Mouse (Mus musculus): ENCODE results near the gene Pik3c2g. TPM values are rescaled to one million over a fixed set of nuclear protein-coding genes. Genes with fewer than 3 reads are reported as not detected.
A peak's percentile ranks its signal among the peaks of the same experiment; 100 is the strongest.

Gene Pik3c2g
- polyA plus RNA-seq, 1 experiment = not detected

- no peaks in the 10 kb centered on the region for H3K27me3 ChIP-seq (ENCODE audit: control insufficient read depth, insufficient read depth, insufficient read length)
- TF ChIP-seq CEBPB (IDR thresholded peaks at IDR 0.05; ENCODE audit: insufficient read depth, poor library complexity, severe bottlenecking) (no peak), MYOD1 (IDR thresholded peaks at IDR 0.05; ENCODE audit: control insufficient read depth in 1 of 3, insufficient read length in 2 of 3, low read depth in 2 of 3) (no peak), TCF3 (IDR thresholded peaks at IDR 0.05; ENCODE audit: insufficient read length, low read depth) (no peak), MYOG (IDR thresholded peaks at IDR 0.05; ENCODE audit: control insufficient read depth in 1 of 3, insufficient read depth in 1 of 3, insufficient read length in 2 of 3, low read depth in 2 of 3) (no peak), USF1 (IDR thresholded peaks at IDR 0.05; ENCODE audit: low read depth) (no peak), SRF (IDR thresholded peaks at IDR 0.05; ENCODE audit: control insufficient read depth, insufficient read length, low read depth) (no peak), TCF12 (IDR thresholded peaks at IDR 0.05; ENCODE audit: insufficient read depth, poor library complexity, severe bottlenecking) (no peak), MAX (IDR thresholded peaks at IDR 0.05; ENCODE audit: low read depth) (no peak), REST (IDR thresholded peaks at IDR 0.05; ENCODE audit: insufficient read depth, insufficient read length) (no peak), POLR2AphosphoS2 (IDR thresholded peaks at IDR 0.05; ENCODE audit: insufficient read length, low read depth) (no peak), E2F4 (IDR thresholded peaks at IDR 0.05; ENCODE audit: insufficient read depth) (no peak), POLR2A (IDR thresholded peaks at IDR 0.05; ENCODE audit: insufficient read length, low read depth) (no peak)
- peak overlapping the region; percentile 49 for H3K4me2 ChIP-seq (ENCODE audit: low read depth)
- H3ac ChIP-seq (ENCODE audit: control insufficient read depth, insufficient read length) = no peak overlapping the region
- no peaks in the 10 kb centered on the region for H3K36me3 ChIP-seq (ENCODE audit: control insufficient read depth, insufficient read depth)
- H3K79me2 ChIP-seq (ENCODE audit: control insufficient read depth, insufficient read depth) = no peaks in the 10 kb centered on the region
- no peak overlapping the region for H3K4me3 ChIP-seq
Observed at GRCm38 (mm10) chr6:139589291-139589690, 2.3 kb downstream of the Pik3c2g start.

- no peak overlapping the region for H3ac ChIP-seq (ENCODE audit: control insufficient read depth, insufficient read length)
- no peaks in the 10 kb centered on the region for H3K36me3 ChIP-seq (ENCODE audit: control insufficient read depth, insufficient read depth)
- H3K27me3 ChIP-seq (ENCODE audit: control insufficient read depth, insufficient read depth, insufficient read length) = no peaks in the 10 kb centered on the region
- H3K4me2 ChIP-seq (ENCODE audit: low read depth) = peak overlapping the region; percentile 49
- no peak overlapping the region for H3K4me3 ChIP-seq
- TF ChIP-seq REST (IDR thresholded peaks at IDR 0.05; ENCODE audit: insufficient read depth, insufficient read length) (no peak), MYOG (IDR thresholded peaks at IDR 0.05; ENCODE audit: control insufficient read depth in 1 of 3, insufficient read depth in 1 of 3, insufficient read length in 2 of 3, low read depth in 2 of 3) (no peak), USF1 (IDR thresholded peaks at IDR 0.05; ENCODE audit: low read depth) (no peak), MAX (IDR thresholded peaks at IDR 0.05; ENCODE audit: low read depth) (no peak)
- no peaks in the 10 kb centered on the region for H3K79me2 ChIP-seq (ENCODE audit: control insufficient read depth, insufficient read depth)
Observed at GRCm38 (mm10) chr6:139589854-139590253, 2.8 kb downstream of the Pik3c2g start.

- H3K79me2 ChIP-seq (ENCODE audit: control insufficient read depth, insufficient read depth) = no peaks in the 10 kb centered on the region
- no peak for TF ChIP-seq E2F4 (IDR thresholded peaks at IDR 0.05; ENCODE audit: insufficient read depth)
- TF ChIP-seq POLR2A (IDR thresholded peaks at IDR 0.05; ENCODE audit: insufficient read length, low read depth) = no peak
- no peak for TF ChIP-seq MYOD1 (IDR thresholded peaks at IDR 0.05; ENCODE audit: control insufficient read depth in 1 of 3, insufficient read length in 2 of 3, low read depth in 2 of 3)
- no peak for TF ChIP-seq MYOG (IDR thresholded peaks at IDR 0.05; ENCODE audit: control insufficient read depth in 1 of 3, insufficient read depth in 1 of 3, insufficient read length in 2 of 3, low read depth in 2 of 3)
- no peak for TF ChIP-seq MAX (IDR thresholded peaks at IDR 0.05; ENCODE audit: low read depth)
- no peak for TF ChIP-seq POLR2AphosphoS2 (IDR thresholded peaks at IDR 0.05; ENCODE audit: insufficient read length, low read depth)
- no peak for TF ChIP-seq TCF12 (IDR thresholded peaks at IDR 0.05; ENCODE audit: insufficient read depth, poor library complexity, severe bottlenecking)
- H3K4me2 ChIP-seq (ENCODE audit: low read depth) = no peak overlapping the region
- no peak overlapping the region for H3K4me3 ChIP-seq
- H3K36me3 ChIP-seq (ENCODE audit: control insufficient read depth, insufficient read depth) = no peaks in the 10 kb centered on the region
- no peaks in the 10 kb centered on the region for H3K27me3 ChIP-seq (ENCODE audit: control insufficient read depth, insufficient read depth, insufficient read length)
- H3ac ChIP-seq (ENCODE audit: control insufficient read depth, insufficient read length) = no peak overlapping the region
Observed at GRCm38 (mm10) chr6:139592081-139592480, 5.1 kb downstream of the Pik3c2g start.

GRCm38 (mm10) chr6:139596433-139596832, 9.4 kb downstream of the Pik3c2g start:
- no peak for TF ChIP-seq MAX (IDR thresholded peaks at IDR 0.05; ENCODE audit: low read depth)
- TF ChIP-seq TCF3 (IDR thresholded peaks at IDR 0.05; ENCODE audit: insufficient read length, low read depth) = no peak
- peak; percentile 88 for TF ChIP-seq CEBPB (IDR thresholded peaks at IDR 0.05; ENCODE audit: insufficient read depth, poor library complexity, severe bottlenecking)
- Histone ChIP-seq H3K36me3 (ENCODE audit: control insufficient read depth, insufficient read depth) (no peaks in the 10 kb centered on the region), H3K27me3 (ENCODE audit: control insufficient read depth, insufficient read depth, insufficient read length) (no peaks in the 10 kb centered on the region), H3K4me3 (no peak overlapping the region), H3K79me2 (ENCODE audit: control insufficient read depth, insufficient read depth) (no peaks in the 10 kb centered on the region), H3ac (ENCODE audit: control insufficient read depth, insufficient read length) (no peak overlapping the region), H3K4me2 (ENCODE audit: low read depth) (peak overlapping the region; percentile 31)

GRCm38 (mm10) chr6:139599216-139599615, 12.2 kb downstream of the Pik3c2g start:
- no peak overlapping the region for H3ac ChIP-seq (ENCODE audit: control insufficient read depth, insufficient read length)
- H3K36me3 ChIP-seq (ENCODE audit: control insufficient read depth, insufficient read depth) = no peaks in the 10 kb centered on the region
- no peak overlapping the region for H3K4me3 ChIP-seq
- H3K27me3 ChIP-seq (ENCODE audit: control insufficient read depth, insufficient read depth, insufficient read length) = no peaks in the 10 kb centered on the region
- H3K79me2 ChIP-seq (ENCODE audit: control insufficient read depth, insufficient read depth) = no peaks in the 10 kb centered on the region
- TF ChIP-seq E2F4 (IDR thresholded peaks at IDR 0.05; ENCODE audit: insufficient read depth) (no peak), POLR2A (IDR thresholded peaks at IDR 0.05; ENCODE audit: insufficient read length, low read depth) (no peak), USF1 (IDR thresholded peaks at IDR 0.05; ENCODE audit: low read depth) (no peak), POLR2AphosphoS2 (IDR thresholded peaks at IDR 0.05; ENCODE audit: insufficient read length, low read depth) (no peak), TCF3 (IDR thresholded peaks at IDR 0.05; ENCODE audit: insufficient read length, low read depth) (no peak), CEBPB (IDR thresholded peaks at IDR 0.05; ENCODE audit: insufficient read depth, poor library complexity, severe bottlenecking) (no peak), MAX (IDR thresholded peaks at IDR 0.05; ENCODE audit: low read depth) (no peak), MYOG (IDR thresholded peaks at IDR 0.05; ENCODE audit: control insufficient read depth in 1 of 3, insufficient read depth in 1 of 3, insufficient read length in 2 of 3, low read depth in 2 of 3) (no peak), REST (IDR thresholded peaks at IDR 0.05; ENCODE audit: insufficient read depth, insufficient read length) (no peak), MYOD1 (IDR thresholded peaks at IDR 0.05; ENCODE audit: control insufficient read depth in 1 of 3, insufficient read length in 2 of 3, low read depth in 2 of 3) (no peak), TCF12 (IDR thresholded peaks at IDR 0.05; ENCODE audit: insufficient read depth, poor library complexity, severe bottlenecking) (no peak), SRF (IDR thresholded peaks at IDR 0.05; ENCODE audit: control insufficient read depth, insufficient read length, low read depth) (no peak)
- no peak overlapping the region for H3K4me2 ChIP-seq (ENCODE audit: low read depth)
